Mouse (Mus musculus): ENCODE results near the gene Elfn1. TPM values are rescaled to one million over a fixed set of nuclear protein-coding genes. Genes with fewer than 3 reads are reported as not detected.
A peak's percentile ranks its signal among the peaks of the same experiment; 100 is the strongest.

The Elfn1 gene
- polyA plus RNA-seq, 1 experiment from 2014 or later: 3.3 TPM

GRCm38 (mm10) chr5:139949363-139949762, 41.6 kb downstream of the Elfn1 start:
- Histone ChIP-seq H3K4me3 (no peak overlapping the region), H3K4me2 (no peak overlapping the region), H3K27ac (replicated peaks) (peak overlapping the region; percentile 70), H3K36me3 (no peaks in the 10 kb centered on the region), H3K9ac (peak overlapping the region; percentile 38; the same call in 1 of the 2 replicates), H3K27me3 (no peaks in the 10 kb centered on the region), H3K9me3 (no peaks in the 10 kb centered on the region), H3K4me1 (replicated peaks) (peaks cover 38% of the 10 kb centered on the region)
- no peak for ATAC-seq (ENCODE audit: low read depth)
- WGBS: 35% methylated on average over 8 of the region's 8 CpGs

- Histone ChIP-seq H3K36me3 (no peaks in the 10 kb centered on the region), H3K9me3 (no peaks in the 10 kb centered on the region), H3K4me3 (no peak overlapping the region), H3K27ac (replicated peaks) (peak overlapping the region; percentile 65), H3K4me1 (replicated peaks) (peaks cover 31% of the 10 kb centered on the region), H3K27me3 (no peaks in the 10 kb centered on the region), H3K9ac (0 out of 2 replicates have a peak overlapping the region, but pooled peaks have one; percentile 38), H3K4me2 (no peak overlapping the region)
- no peak for ATAC-seq (ENCODE audit: low read depth)
- WGBS: 64% methylated on average over 11 of the region's 11 CpGs
Observed at GRCm38 (mm10) chr5:139949975-139950578, 42.3 kb downstream of the Elfn1 start.

GRCm38 (mm10) chr5:139956859-139957258, 49.1 kb downstream of the Elfn1 start:
- Histone ChIP-seq H3K36me3 (no peaks in the 10 kb centered on the region), H3K9me3 (peaks cover 9% of the 10 kb centered on the region; the same call in 1 of the 2 replicates), H3K27ac (replicated peaks) (no peak overlapping the region), H3K4me3 (no peak overlapping the region), H3K4me2 (no peak overlapping the region), H3K4me1 (replicated peaks) (0 out of 2 replicates have a peak, but pooled peaks cover 5% of the 10 kb centered on the region), H3K9ac (no peak overlapping the region), H3K27me3 (no peaks in the 10 kb centered on the region)
- 68% methylated on average over 10 of the region's 10 CpGs for WGBS
- ATAC-seq (ENCODE audit: low read depth): no peak

- Histone ChIP-seq H3K9ac (no peak overlapping the region), H3K4me3 (no peak overlapping the region), H3K4me2 (no peak overlapping the region), H3K27me3 (no peaks in the 10 kb centered on the region), H3K4me1 (replicated peaks) (peaks cover 15% of the 10 kb centered on the region; the same call in 1 of the 2 replicates), H3K36me3 (no peaks in the 10 kb centered on the region), H3K27ac (replicated peaks) (no peak overlapping the region), H3K9me3 (peaks cover 9% of the 10 kb centered on the region; the same call in 1 of the 2 replicates)
- WGBS: 92% methylated on average over 4 of the region's 4 CpGs
- ATAC-seq (ENCODE audit: low read depth): no peak
Observed at GRCm38 (mm10) chr5:139959741-139960140, 52.0 kb downstream of the Elfn1 start.

GRCm38 (mm10) chr5:139964391-139964790, 56.6 kb downstream of the Elfn1 start:
- peaks cover 12% of the 10 kb centered on the region for H3K4me1 ChIP-seq (replicated peaks)
- no peak overlapping the region for H3K4me2 ChIP-seq
- peaks cover 9% of the 10 kb centered on the region; the same call in 1 of the 2 replicates for H3K9me3 ChIP-seq
- no peaks in the 10 kb centered on the region for H3K36me3 ChIP-seq
- no peak for ATAC-seq (ENCODE audit: low read depth)
- H3K27me3 ChIP-seq: no peaks in the 10 kb centered on the region
- H3K27ac ChIP-seq (replicated peaks): 0 out of 2 replicates have a peak overlapping the region, but pooled peaks have one; percentile 9
- H3K4me3 ChIP-seq: no peak overlapping the region
- WGBS: 58% methylated on average over 5 of the region's 5 CpGs
- H3K9ac ChIP-seq: no peak overlapping the region

GRCm38 (mm10) chr5:139965596-139965995, 57.9 kb downstream of the Elfn1 start:
- no peak overlapping the region for H3K9ac ChIP-seq
- H3K4me3 ChIP-seq: no peak overlapping the region
- H3K4me1 ChIP-seq (replicated peaks): peaks cover 24% of the 10 kb centered on the region
- H3K27me3 ChIP-seq: no peaks in the 10 kb centered on the region
- H3K36me3 ChIP-seq: no peaks in the 10 kb centered on the region
- ATAC-seq (ENCODE audit: low read depth): no peak
- peaks cover under 1% of the 10 kb centered on the region; the same call in 1 of the 2 replicates for H3K9me3 ChIP-seq
- WGBS: 86% methylated on average over 14 of the region's 14 CpGs
- H3K4me2 ChIP-seq: no peak overlapping the region
- H3K27ac ChIP-seq (replicated peaks): no peak overlapping the region

DNA sequence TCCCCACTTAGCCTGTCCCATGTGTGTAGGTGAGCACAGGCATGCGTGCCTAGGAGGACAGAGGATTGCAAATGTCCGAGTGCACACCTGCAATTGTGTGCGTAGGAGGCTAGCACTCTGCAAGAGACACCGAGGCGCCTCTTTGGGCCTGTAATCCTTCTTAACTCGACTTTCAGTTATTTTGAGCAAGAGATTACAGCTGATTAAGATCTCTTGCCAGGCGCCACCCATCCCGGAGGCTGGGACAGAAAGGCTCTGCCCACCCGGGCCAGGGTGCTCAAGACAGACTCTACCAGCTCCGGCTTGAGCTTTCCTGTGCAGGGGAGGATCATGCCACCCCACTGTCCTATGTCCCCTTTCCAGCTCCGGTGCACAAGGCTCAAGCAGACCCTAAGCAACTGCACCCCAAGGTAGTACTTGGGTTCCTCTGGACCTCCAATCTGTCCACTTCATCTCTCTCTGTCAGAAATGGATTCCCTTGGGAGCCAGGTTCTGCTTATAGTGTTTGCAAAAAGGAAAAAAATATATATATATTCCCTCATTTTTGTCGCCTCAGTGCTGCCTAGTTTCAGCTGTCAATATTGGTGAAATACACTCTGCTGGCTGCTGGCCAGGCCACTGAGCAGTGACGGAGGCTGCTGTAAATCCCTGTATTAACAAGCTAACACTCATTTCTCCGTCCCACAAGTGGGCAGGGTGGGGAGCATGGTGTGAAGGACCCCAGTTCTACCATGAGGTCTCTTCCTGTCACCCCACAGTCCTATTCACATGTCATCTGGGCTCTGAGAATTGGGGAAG, 61.6 kb downstream of the Elfn1 start:
- no peak for ATAC-seq (ENCODE audit: low read depth)
- Histone ChIP-seq H3K9ac (no peak overlapping the region), H3K36me3 (peaks cover 11% of the 10 kb centered on the region; the same call in 1 of the 2 replicates), H3K27me3 (no peaks in the 10 kb centered on the region), H3K27ac (replicated peaks) (no peak overlapping the region), H3K9me3 (no peaks in the 10 kb centered on the region), H3K4me3 (no peak overlapping the region), H3K4me1 (replicated peaks) (peaks cover 24% of the 10 kb centered on the region), H3K4me2 (no peak overlapping the region)
- WGBS: 77% methylated on average over 14 of the region's 14 CpGs

DNA sequence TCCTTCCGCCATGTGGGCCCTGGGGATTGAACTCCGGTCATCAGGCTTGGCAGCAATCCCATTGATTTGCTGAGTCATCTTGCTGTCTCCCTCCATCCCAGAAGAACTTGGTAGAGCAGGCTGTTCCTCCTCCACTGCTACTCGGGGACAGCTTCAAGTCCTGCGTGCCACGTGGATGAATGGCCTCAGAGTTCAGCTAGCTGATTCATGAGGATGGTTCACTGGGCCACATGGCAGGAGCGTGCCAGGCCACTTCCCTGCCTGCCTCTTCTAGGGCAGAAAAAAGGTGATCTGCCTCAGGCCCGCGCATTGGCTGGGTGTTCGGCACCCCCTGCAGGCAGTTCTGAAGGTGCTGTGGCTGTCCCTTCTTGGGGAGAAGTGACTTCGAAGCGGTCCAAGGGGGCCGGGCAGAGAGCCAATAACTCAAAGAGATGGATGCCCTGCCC, 62.5 kb downstream of the Elfn1 start:
- no peak for ATAC-seq (ENCODE audit: low read depth)
- Histone ChIP-seq H3K4me3 (no peak overlapping the region), H3K4me1 (replicated peaks) (peaks cover 20% of the 10 kb centered on the region; the same call in 1 of the 2 replicates), H3K4me2 (no peak overlapping the region), H3K9me3 (no peaks in the 10 kb centered on the region), H3K27me3 (no peaks in the 10 kb centered on the region), H3K36me3 (peaks cover 11% of the 10 kb centered on the region; the same call in 1 of the 2 replicates), H3K9ac (no peak overlapping the region), H3K27ac (replicated peaks) (no peak overlapping the region)
- WGBS: 53% methylated on average over 12 of the region's 12 CpGs

- Histone ChIP-seq H3K27ac (replicated peaks) (no peak overlapping the region), H3K4me2 (no peak overlapping the region), H3K9me3 (no peaks in the 10 kb centered on the region), H3K9ac (no peak overlapping the region), H3K4me1 (replicated peaks) (peaks cover 17% of the 10 kb centered on the region), H3K4me3 (no peak overlapping the region), H3K36me3 (peaks cover 8% of the 10 kb centered on the region; the same call in 1 of the 2 replicates), H3K27me3 (no peaks in the 10 kb centered on the region; the same call in 1 of the 2 replicates)
- WGBS: 88% methylated on average over 4 of the region's 4 CpGs
- ATAC-seq (ENCODE audit: low read depth): no peak
Observed at GRCm38 (mm10) chr5:139976584-139976983, 68.8 kb downstream of the Elfn1 start.

GRCm38 (mm10) chr5:139977476-139977875, 69.7 kb downstream of the Elfn1 start:
- Histone ChIP-seq H3K9ac (no peak overlapping the region), H3K9me3 (no peaks in the 10 kb centered on the region), H3K4me2 (no peak overlapping the region), H3K36me3 (no peaks in the 10 kb centered on the region), H3K27me3 (no peaks in the 10 kb centered on the region; the same call in 1 of the 2 replicates), H3K4me3 (no peak overlapping the region), H3K4me1 (replicated peaks) (peaks cover 17% of the 10 kb centered on the region), H3K27ac (replicated peaks) (no peak overlapping the region)
- WGBS: 34% methylated on average over 8 of the region's 8 CpGs
- no peak for ATAC-seq (ENCODE audit: low read depth)

GRCm38 (mm10) chr5:139978525-139979276, 71.0 kb downstream of the Elfn1 start:
- H3K4me1 ChIP-seq (replicated peaks): peaks cover 17% of the 10 kb centered on the region
- H3K9ac ChIP-seq: no peak overlapping the region
- H3K4me2 ChIP-seq: no peak overlapping the region
- no peak overlapping the region for H3K4me3 ChIP-seq
- no peaks in the 10 kb centered on the region for H3K36me3 ChIP-seq
- no peaks in the 10 kb centered on the region for H3K9me3 ChIP-seq
- no peaks in the 10 kb centered on the region; the same call in 1 of the 2 replicates for H3K27me3 ChIP-seq
- no peak for ATAC-seq (ENCODE audit: low read depth)
- H3K27ac ChIP-seq (replicated peaks): no peak overlapping the region
- 8% methylated on average over 13 of the region's 13 CpGs for WGBS
